Mouse (Mus musculus) embryonic fibroblast, embryonic 13.5 days (primary cell): Measurements from ENCODE around the gene Mcoln2.

Source experiments
- CTCF ChIP-seq: IDR thresholded peaks from 2 replicates; pipeline ENCODE4 v1.5.1; 2011; ENCODE audit warnings: mild to moderate bottlenecking, control low read depth, low read length, moderate library complexity, borderline replicate concordance; ENCODE audit not compliant: insufficient read depth
- POLR2A ChIP-seq: IDR thresholded peaks from 2 replicates; pipeline ENCODE4 v1.6.1; 2011; ENCODE audit warnings: low read depth, mild to moderate bottlenecking, control low read depth, low read length, moderate library complexity

GRCm38 (mm10) chr3:146117258-146117996 lies 32.2 kb upstream of the Mcoln2 start, which contains the start of gene Mcoln3:
- TF ChIP-seq CTCF (no peak), POLR2A (no peak)
